Mouse (Mus musculus): ENCODE data around the gene Mthfd1l.
"Not testable (repeated sequence)": the region's sequence is repeated elsewhere in the genome, so short reads cannot be mapped to it uniquely, and the experiment has no call there.

Mthfd1l gene

DNA sequence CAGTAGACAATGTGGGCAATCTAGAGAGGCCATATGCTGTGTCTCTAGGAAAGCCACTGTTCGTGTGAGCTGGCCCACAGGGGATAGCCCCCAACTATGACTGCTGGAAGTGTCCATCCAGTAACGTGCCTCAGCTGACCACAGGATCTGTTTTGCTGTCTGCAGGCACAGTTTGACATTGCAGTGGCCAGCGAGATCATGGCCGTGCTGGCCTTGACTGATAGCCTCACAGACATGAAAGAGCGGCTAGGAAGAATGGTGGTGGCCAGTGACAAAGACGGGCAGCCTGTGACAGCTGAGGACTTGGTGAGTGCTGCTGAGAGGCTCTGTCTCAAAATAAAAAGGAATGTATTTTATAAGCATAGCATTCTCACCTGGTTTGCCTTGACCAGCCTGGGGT is 74.7 kb downstream of the Mthfd1l start:
- DNase-seq = no peak

DNA sequence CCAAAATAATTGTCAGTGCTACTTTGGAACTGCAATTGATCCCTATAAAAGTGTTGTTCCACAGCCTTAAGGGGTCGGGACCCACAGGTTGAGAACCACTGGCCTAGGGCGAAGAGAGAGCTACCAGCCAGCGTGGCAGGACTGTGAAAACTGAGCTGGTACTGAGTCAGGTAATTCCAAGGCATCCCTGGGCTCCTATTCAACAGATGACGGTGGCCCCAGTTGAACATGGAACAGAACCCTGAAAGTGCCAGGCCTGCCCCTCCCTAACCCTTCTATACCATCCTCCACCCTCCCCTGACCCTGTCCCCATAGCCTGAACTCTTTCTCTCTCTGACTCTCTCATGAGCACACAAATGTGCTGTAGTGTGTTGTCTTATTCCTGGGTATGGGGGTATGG is 77.3 kb downstream of the Mthfd1l start:
- DNase-seq = no peak

DNA sequence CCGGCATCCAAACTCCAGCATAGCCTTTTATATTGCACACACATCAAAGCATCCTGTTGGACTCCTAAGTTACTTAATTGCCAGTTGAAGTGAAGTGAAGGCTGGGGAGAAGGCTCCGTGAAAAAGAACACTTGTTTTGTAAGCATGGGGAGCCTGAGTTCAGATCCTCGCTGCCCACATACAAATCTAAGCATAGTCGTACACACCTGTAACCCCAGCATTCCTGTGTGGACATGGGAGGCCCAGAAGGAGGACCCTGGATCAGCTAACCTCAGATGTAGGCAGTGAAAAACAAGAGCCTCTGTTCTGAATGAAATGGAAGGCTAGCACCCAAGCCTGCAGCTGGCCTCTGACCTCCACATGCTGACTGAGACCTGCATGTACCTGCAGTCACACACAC is 79.8 kb downstream of the Mthfd1l start:
- no peak for DNase-seq

DNA sequence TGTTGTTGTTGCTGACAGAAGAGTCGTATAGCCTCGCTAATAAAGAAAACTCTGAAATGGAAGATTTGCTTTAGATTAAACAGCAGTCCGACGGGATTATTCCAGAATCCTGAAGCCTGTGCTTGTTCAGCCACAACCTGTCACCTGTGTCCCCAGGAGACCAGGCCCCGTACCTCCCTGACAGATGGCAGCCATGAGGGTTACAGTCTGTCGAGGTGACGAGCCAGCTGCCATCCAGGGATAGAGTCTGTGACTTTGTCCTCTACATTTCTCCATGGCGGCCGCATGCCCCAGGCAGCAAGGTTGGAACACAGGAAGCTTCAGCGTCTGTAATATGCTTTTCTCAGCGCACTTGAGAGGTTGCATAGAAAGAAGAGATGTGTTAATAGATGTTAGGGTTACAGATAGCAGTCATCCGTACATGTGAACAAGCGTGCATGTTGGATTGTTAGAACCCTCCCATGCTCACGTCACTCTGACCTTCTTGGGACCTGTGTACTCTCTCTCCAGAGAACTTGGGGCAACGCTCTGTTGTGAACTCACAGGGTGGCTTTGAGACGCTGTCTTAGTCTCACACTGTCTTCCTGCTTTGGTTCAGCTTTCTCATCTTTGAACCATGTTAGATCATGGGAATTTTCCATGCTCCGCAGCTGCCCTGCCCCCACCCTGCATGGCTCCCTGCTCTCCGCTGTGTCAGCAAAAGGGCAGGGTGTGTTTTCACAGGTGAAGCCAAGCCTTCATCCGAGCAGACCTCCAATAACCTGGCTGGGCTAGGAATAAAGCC is 80.6 kb downstream of the Mthfd1l start:
- no peak for DNase-seq

DNA sequence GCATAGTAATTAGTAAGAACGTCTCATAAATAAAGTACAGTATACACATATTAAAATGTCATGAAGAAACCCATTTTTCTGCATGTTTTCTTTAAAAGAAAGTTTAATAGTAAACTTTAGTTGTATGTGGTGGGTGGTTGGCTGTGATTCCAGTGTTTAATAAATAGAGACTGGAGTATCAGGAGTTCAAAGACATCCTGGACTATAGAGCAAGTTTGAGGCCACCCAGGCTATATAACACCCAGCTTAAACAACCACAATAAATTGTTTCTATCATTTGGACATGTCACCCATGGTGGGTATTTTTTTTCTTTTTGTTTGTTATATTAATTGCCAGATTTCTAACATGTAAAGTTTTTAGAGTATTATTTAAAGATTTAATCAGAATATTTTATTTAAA is 81.7 kb downstream of the Mthfd1l start:
- DNase-seq = no peak

DNA sequence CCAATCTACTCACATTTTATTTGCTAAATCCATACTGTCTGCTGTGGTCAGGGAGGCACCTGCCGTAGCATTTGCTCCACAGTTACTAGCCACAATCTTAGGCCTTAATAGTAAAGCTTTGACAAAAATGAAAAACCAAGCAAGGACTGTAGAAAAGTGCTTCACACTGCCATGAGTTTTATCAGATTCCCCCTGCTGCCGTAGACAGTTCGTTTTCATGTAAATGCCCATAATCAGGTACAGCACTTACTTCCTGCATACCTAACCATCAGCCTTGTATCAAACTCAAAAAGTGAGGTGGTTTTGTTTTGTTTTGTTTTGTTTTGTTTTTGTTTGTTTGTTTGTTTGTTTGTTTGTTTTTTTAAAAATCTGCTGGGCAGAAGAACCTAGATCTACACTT is 84.5 kb downstream of the Mthfd1l start:
- DNase-seq = no peak

DNA sequence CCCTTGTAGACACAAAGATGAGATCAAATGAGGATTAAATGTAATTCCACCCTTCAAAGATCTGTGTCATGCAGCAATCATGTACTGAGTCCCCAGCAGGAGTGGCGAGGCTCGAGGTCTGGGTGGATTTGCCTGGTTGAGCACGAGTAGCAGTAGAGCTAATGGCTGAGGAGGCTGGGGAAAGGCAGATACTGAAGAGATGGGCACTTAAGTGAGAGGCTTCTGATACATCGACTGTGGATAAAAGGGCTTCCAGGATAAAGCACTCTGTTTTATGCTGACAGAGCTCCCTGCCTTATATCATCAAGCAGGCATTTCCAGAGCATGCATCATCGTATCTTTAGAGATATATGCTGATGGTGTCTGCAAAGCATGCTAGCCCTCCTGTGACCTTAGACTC is 84.9 kb downstream of the Mthfd1l start:
- DNase-seq = no peak

DNA sequence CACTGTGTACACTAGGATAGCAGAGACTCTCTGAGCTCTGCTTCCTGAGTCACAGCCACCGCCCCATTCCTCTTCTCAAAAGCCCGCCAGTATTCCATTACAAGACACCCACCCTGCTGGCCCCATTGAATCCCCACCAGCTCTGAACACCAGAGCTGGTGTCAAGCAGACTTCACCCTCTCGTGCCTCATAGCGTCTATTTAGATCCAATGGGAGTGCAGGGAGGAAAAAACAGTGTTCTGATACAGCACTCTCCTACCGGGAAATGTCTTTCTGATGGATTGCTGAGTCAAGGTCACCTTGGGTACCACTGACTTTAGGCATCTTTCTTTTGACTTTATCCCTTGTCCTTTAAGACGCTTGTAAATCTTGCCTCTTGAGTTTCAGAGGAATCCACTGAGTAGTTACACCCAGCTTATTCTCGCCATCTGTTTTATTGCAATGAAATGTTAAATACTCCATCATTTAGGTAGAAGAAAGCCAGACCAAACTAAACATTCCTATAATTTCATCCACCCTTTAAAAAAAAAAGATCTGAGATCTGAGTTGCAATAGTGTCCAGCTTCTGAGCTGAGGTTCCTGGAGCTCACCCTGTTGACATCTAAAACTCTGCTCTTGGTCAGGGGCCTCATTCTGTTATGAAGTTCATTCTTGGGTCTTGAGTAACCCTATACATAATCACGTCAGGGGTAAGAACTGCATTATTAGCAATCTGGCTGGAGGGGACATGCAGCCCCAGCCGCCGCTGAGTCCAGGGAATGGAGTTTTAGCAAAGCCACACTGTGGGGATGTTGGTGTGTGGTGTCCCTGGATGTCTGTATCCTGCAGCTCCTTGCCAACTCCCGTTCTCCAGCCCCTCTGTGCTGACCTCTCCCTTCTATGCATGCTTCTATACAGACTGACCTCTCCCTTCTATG is 88.4 kb downstream of the Mthfd1l start:
- DNase-seq = no peak

DNA sequence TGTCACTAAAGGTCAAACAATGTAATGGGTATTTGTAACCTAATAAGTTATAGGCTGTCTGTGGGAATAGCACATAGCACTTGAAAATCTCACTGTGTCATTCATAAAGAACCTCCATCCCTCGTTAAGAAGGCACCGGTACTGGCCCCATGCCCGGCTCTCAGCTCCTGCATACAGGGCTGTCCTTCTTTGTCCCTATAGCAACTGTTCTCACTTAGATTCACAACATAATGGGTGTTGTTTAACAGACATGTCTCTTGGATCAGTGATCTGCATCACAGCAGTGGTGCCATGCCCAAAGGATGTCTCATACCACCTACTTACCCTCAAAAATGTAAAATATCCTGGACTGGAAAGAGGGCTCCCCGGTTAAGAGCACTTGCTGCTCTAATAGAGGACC is 90.6 kb downstream of the Mthfd1l start:
- DNase-seq = no peak

DNA sequence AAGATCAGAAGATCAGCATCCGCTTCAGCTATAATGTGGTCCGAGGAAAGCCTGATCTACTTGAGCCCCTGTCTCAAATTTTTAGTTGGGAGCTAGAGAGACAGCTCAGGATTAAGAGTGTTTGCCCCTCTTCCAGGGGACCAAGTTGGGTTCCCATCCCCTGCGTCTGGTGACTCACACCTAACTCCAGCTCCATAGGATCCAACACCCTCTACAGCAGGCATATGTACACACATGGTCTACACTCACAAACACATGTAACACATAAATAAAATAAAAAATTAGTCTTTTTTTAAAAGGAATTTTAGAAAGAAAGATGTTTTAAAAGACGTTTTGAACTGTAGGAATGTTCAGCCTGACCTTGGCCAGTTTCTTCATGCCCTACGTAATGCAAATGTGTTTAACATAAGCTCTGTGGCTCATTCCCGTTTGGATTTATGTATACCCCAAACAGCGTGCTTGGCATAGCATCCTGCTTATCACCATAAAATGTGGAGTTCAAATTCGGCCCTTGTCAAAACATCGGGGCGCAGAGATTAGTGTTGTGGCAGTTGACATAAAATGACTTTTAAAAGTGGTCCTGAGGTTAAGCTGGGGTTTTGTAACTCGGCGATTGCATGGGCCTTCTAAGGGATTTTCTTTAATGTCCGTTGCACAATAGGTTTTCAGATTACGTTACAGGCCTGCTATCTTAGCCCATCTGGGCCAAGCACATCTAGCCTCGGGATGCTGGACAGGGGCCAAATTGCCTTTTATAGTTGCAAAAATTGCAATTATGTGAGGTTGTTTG is 92.6 kb downstream of the Mthfd1l start:
- DNase-seq = no peak

DNA sequence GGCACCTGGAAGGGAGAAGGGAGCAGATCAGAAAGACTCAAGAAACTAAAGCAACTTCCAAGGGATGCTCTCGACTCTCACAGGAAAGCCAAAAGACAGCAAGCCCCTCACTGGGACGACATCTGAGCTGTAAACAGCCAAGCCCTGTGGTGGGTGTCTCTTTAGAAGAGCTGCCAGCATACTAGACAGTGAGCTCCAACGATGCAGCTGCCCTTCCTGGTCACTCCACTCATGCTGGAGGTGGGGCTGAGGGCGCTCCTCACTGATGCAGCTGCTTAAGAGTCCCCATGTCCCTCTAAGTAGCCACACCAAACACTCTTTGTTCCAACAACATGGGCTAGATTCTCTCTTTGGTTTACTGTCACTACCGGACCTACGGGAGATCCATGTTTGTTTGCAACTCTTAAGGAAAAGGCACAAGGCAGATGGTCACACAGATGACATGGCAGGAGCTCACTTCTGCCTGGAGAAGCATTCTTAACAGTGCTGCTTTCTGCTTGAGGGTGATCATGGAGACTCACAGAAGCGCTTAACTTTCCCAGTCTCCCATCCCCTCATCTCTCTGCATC is 96.4 kb downstream of the Mthfd1l start:
- no peak for DNase-seq

DNA sequence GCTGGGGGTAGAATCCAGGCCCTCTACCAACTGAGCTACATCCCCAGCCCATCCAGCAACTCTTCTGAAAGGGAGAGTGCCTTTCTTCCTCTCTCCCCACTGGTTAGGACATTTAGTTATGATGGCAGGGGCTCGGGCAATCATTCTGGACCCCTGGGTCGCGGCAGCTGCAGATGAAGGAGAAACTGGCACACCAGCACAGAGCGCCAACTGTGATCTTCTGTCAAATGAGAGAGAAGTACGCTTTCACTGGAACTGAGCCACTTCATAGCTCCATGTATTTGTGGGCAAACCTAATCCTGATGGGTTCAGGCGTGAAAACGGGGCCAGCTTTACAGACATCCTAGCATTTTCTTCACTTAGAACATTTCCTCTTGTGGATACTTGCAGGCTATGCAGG is 97.1 kb downstream of the Mthfd1l start:
- no peak for DNase-seq

DNA sequence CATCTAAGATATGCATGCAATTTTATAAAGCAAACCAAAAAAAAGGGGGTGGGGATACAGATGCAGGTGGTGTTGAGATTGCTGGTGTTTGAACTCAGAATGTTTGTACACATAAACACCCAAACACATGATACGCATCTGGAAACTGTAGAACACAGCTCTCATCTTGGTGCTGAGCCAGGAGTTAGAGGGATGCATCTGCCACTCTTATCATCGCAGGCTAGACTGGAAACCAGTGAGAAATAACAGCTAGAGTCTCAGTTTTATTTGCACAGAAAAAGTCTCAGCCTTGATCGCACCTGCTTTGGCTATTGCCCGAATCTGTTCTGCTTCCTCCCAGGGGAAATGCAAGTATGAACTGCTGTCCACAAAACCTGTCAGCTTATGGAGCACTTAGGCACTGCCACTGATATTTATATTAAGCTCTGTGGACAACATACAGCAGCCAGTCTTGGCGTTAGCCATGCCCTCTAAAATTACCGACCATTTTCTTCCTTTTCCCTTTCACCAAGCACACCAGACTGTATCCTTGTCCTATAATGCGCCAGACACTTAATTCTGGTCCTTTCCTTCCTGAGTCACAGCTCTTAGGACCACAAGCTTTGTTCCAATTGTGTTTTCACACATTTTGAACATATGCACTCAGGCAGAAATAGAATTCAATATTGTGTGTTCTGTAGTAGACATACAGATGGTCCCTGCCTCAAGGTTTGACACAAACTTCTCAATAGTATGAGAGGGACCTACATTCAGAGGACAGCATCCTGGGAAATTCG is 98.3 kb downstream of the Mthfd1l start:
- DNase-seq = no peak

DNA sequence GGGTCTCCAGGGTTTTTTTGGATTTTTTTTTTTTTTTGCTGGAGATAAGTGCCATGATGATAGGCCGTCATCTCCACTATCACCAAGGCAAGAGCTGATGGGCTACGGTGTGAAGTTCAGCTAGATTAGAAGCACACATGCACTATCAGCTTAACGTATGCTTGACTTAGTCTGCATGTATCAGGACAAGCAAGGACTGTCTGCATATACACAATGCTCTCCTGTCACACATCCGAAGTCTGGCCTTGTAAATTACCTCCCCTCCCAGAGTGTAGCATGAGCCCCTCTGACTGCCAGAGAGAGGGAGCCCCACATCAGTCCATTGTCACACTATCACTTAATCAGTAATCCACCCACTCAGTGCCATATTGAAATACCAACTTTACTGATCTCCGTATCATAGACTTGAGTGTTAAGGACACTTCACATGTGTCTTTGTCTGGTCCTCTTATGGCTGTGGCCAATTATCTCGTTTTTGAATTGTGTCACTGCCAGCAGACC is 99.0 kb downstream of the Mthfd1l start:
- DNase-seq = no peak

DNA sequence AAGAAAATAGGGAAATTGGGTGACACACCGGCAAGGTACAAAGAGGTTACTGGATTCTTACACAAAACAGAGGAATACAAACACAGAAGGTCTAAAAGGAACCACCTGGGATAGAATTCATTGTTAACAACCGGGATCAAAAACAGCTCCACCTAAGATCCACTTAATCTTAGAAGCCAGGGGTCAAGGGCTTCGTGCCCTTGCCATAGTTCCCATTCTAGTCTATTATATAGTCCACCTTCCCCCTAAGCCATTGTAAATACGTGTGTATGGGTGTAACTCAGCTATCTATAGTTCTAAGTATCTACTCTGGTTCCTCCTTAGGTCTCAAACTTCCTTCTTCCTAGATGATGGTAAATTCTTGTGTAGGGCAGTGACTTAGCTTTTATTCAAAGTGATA is 99.6 kb downstream of the Mthfd1l start:
- not testable (repeated sequence) for DNase-seq

DNA sequence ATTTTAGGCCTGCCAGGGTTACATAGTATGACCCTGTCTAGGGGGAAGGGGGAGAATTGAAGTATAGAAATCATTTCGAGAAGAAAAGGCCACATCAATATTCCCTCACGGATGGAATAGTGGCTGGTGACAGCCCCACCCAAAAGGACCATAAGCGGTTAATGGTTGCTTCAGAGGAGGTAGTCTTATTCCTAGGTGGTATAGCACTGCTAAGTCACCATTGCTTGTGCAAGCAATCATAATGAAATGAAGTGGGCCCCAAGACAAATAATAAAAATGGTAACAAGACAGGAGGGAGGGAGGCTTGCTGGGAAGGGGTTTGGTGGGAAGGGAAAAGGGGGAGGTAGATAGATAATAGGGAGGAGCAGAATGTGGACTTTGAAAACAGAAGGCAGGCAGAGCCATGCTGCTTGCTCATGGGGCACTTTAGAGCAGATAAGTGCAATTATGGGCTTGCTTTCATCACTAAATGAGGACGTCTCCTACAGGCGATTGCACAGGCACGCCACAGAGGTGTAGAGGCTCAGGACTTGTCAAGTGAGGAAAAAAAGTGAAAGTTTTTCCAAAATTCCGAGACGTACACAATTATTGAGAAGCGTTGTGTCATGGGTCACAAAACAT is 105.4 kb downstream of the Mthfd1l start:
- DNase-seq = no peak

DNA sequence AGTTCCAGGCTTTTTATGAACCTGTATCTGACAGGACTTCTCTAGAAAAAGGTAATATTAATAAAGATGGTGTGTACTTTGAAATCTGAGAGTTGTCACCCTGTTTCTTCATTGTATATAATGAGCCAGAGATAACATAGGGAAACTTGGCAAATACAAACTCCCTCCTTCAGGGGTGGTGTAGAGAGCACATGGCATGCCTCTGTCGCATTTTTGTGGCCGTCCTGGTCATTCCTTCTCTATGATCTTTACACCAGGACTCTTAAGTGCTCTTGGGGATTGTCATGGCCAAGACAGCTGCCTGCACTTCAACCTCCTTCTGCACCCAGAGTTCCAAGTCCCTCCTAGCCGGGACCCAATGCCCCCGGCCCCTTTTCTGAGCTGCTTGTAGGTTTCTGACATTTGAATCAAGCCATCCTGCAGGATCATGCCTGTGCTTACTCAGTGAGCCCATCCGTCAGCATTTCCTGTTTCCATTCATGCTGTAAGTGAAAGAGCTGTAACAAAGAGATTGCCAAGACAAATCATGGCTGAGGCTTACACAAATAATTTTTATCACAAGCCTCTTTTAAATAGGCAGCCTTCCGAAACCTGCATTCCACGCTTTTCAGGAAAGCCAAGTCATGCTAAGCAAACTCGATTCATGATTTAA is 106.2 kb downstream of the Mthfd1l start:
- DNase-seq = no peak

DNA sequence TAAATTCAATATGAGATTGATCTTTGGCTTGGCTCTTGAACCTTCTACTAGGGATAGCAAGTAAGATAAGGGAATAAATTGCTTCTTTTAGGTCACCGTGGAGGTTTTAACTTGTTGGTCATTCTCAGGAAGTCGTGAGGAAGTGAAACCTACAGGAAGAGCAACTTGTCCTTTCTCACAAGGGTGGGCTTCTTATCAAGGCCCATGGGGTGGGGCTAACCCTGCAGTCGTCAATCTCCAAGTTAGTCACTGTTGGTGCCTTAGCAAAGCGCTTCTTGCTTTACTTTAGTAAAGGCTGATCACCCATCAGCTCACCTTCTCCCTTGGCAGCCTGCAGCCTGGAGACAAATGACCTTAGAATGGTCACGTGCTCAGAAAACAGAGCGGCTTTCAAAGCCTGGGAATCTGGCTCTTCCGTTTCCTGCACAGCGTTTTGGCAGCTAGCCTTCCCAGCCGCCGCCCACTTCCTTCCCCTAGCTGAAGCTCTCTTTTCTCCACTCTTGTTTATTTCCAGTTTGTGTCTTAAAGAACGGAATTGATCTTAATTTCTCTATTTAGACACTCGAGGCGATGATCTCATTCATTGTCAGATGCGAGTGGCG is 106.8 kb downstream of the Mthfd1l start:
- DNase-seq = peak; percentile 69

DNA sequence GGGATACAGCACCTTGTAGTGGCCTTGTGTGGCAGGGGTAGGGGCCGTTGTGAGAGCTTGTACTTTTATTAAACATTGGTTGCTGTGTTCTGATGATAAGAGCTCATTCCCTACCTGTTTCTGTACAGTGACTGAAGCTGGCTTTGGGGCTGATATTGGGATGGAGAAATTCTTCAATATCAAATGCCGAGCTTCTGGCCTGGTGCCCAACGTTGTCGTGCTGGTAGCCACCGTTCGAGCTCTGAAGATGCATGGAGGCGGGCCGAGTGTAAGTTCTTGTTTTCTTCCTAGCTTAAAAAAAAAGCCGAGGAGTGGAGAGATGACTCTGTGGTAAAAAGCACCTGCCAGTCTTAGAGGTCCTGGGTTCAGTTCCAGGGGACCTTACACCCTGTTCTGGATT is 110.7 kb downstream of the Mthfd1l start:
- no peak for DNase-seq

DNA sequence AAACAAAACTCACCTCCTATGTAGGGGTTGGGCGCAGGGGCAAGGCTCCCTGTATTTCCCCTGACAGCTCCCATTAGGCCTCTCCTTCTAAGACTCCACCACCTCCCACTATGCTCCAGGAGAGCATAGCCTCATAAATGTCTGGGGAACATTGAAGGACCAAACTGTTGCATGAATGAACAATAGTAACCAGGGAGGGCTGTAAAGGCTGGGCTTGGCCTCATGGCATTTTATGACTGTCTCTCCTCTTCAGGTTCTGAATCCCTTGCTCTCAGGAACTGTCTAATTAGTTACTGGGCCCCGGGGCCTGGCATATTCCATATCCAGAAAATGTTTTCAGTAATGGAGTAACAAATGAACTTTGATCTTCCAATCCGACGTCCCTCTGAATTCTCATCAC is 112.0 kb downstream of the Mthfd1l start:
- no peak for DNase-seq

All from right cerebral cortex, adult 18-20 months (tissue).